Mouse (Mus musculus) heart, postnatal 0 days (tissue): ENCODE results near the gene Lbhd2. TPM values are rescaled to one million over a fixed set of nuclear protein-coding genes. Genes with fewer than 3 reads are reported as not detected.

Experiments
- ATAC-seq: fragments of 200-750 bp; cut with Nextera tagmentation; 2 replicates; pipeline ENCODE4 v1.8.0; 2017; ENCODE audit warnings: low read depth, moderate number of reproducible peaks, moderate library complexity; ENCODE audit not compliant: insufficient read depth
- DNase-seq: peaks from one replicate; pipeline ENCODE4 v3.0.0-alpha.2; 2016; ENCODE audit warnings: low spot score
- H3K27ac ChIP-seq: fragments of 300-500 bp; sonication (generic); 2 replicates; pipeline ENCODE4 v1.5.1; 2014; ENCODE audit warnings: low read depth, mild to moderate bottlenecking
- H3K27me3 ChIP-seq: fragments of 300-500 bp; sonication (generic); 2 replicates; pipeline ENCODE4 v1.6.1; 2014; ENCODE audit warnings: low read length, mixed read lengths; ENCODE audit not compliant: control insufficient read depth, insufficient read depth
- H3K36me3 ChIP-seq: fragments of 300-500 bp; sonication (generic); replicated peaks from 2 replicates; pipeline ENCODE4 v1.6.1; 2014; ENCODE audit warnings: low read length, mixed read lengths; ENCODE audit not compliant: control insufficient read depth, insufficient read depth
- H3K4me1 ChIP-seq: fragments of 300-500 bp; sonication (generic); 2 replicates; pipeline ENCODE4 v1.6.1; 2014; ENCODE audit warnings: antibody characterized with exemption; ENCODE audit not compliant: control insufficient read depth, insufficient read depth
- H3K4me2 ChIP-seq: fragments of 300-500 bp; sonication (generic); 2 replicates; pipeline ENCODE4 v1.6.1; 2014; ENCODE audit warnings: low read depth, mild to moderate bottlenecking, low read length, moderate library complexity
- H3K4me3 ChIP-seq: fragments of 300-500 bp; sonication (generic); 2 replicates; pipeline ENCODE4 v1.5.1; 2014; ENCODE audit warnings: low read depth, low read length
- H3K9ac ChIP-seq: fragments of 300-500 bp; sonication (generic); replicated peaks from 2 replicates; pipeline ENCODE4 v1.6.1; 2014; ENCODE audit warnings: low read depth, low read length, mixed read lengths
- H3K9me3 ChIP-seq: fragments of 300-500 bp; sonication (generic); replicated peaks from 2 replicates; pipeline ENCODE4 v1.6.1; 2016; ENCODE audit warnings: low read length; ENCODE audit not compliant: control insufficient read depth
- CTCF ChIP-seq: IDR thresholded peaks from 2 replicates; pipeline ENCODE4 v1.5.1; 2016; ENCODE audit warnings: antibody characterized with exemption, control low read depth, low read depth
- EP300 ChIP-seq: IDR thresholded peaks from 2 replicates; pipeline ENCODE4 v1.6.1; 2016; ENCODE audit warnings: antibody characterized with exemption, low read depth
- WGBS: fragments of 180-500 bp; shearing (Covaris S2); extraction: QIAGEN DNeasy Blood & Tissue Kit; methylation state at CpG from one replicate; pipeline ENCODE4 v1.1.7; 2014; 5-methylcytosine and 5-hydroxymethylcytosine counted together
- polyA plus RNA-seq: library from polyadenylated mRNA; unstranded; fragments of >200 nt; fragmentation: Nextera tagmentation; extraction: Ambion mirVana; gene quantifications from 2 replicates; pipeline ENCODE4 v1.2.1, GENCODE M21; 2015
- total RNA-seq: library from RNA; depleted of rRNA; stranded (reverse); fragments of >200 nt; gene quantifications from 2 replicates; pipeline ENCODE4 v1.2.3, GENCODE M21; 2014; ENCODE audit warnings: low replicate concordance

Lbhd2 gene
- total and polyA plus RNA-seq, 2 experiments from 2014 or later, result not detected

- DNase-seq (no peak), ATAC-seq (no peak)
- H3K36me3 ChIP-seq, result no peaks in the 10 kb centered on the region
- peaks cover 79% of the 10 kb centered on the region for H3K27me3 ChIP-seq
- H3K27ac ChIP-seq, result no peak overlapping the region
- no peak overlapping the region for H3K9ac ChIP-seq
- TF ChIP-seq CTCF, result no peak
- TF ChIP-seq EP300, result no peak
- H3K9me3 ChIP-seq, result no peaks in the 10 kb centered on the region
- H3K4me3 ChIP-seq, result peak overlapping the region; percentile 22
- peak overlapping the region; percentile 36 for H3K4me2 ChIP-seq
- WGBS, result 15% methylated on average over 52 of the region's 52 CpGs
- H3K4me1 ChIP-seq, result peaks cover 16% of the 10 kb centered on the region
Observed at GRCm38 (mm10) chr12:111445161-111445889, 38.7 kb downstream of the Lbhd2 start.

DNA sequence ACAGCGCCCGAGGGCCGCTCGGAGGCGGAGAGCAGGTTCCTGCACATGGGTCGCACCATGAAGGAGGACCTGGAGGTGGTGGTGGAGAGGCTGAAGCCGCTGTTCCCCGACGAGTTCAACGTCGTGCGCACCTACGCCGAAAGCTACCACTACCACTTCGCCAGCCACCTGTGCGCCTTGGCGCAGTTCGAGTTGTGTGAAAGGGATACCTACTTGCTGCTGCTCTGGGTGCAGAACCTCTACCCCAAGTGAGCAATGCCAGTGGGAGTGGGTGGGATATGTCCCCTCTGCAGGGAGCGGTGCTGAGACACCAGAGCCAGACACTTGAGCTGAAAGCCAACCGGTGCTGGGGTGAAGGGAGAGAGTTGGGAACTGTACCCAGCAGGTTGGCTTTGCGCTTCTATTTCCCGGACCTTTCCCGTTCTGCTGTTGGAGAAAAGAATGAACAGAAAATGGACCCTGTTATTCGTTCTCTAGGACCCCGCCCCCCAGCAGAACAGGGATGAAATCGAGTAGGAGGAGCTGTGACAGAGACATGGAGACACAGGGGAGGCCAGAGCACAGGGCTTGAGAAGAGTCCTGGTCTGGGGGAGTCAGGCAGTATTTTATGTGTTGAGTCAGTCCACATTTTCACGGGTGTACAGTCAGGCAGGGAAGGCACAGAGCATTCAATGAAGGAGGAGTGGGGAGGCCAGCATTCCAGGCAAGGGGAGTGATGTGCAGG lies 39.4 kb downstream of the Lbhd2 start:
- ATAC-seq (no peak), DNase-seq (no peak)
- H3K4me2 ChIP-seq, result peak overlapping the region; percentile 36
- no peaks in the 10 kb centered on the region for H3K9me3 ChIP-seq
- TF ChIP-seq CTCF, result no peak
- no peaks in the 10 kb centered on the region for H3K36me3 ChIP-seq
- peaks cover 18% of the 10 kb centered on the region for H3K4me1 ChIP-seq
- peak overlapping the region; percentile 22 for H3K4me3 ChIP-seq
- H3K9ac ChIP-seq, result no peak overlapping the region
- no peak overlapping the region for H3K27ac ChIP-seq
- 27% methylated on average over 24 of the region's 27 CpGs for WGBS
- peaks cover 81% of the 10 kb centered on the region for H3K27me3 ChIP-seq

- Histone ChIP-seq H3K36me3 (no peaks in the 10 kb centered on the region), H3K4me3 (no peak overlapping the region), H3K9me3 (no peaks in the 10 kb centered on the region), H3K27ac (no peak overlapping the region), H3K4me1 (peaks cover 18% of the 10 kb centered on the region), H3K27me3 (peaks cover 81% of the 10 kb centered on the region), H3K4me2 (no peak overlapping the region), H3K9ac (no peak overlapping the region)
- 53% methylated on average over 5 of the region's 5 CpGs for WGBS
- ATAC-seq, result no peak
- DNase-seq, result no peak
- TF ChIP-seq EP300, result no peak
Observed at GRCm38 (mm10) chr12:111446745-111447144, 40.1 kb downstream of the Lbhd2 start.

- 46% methylated on average over 9 of the region's 9 CpGs for WGBS
- Histone ChIP-seq H3K4me1 (peaks cover 18% of the 10 kb centered on the region), H3K36me3 (no peaks in the 10 kb centered on the region), H3K27ac (no peak overlapping the region), H3K9ac (no peak overlapping the region), H3K9me3 (no peaks in the 10 kb centered on the region), H3K4me3 (no peak overlapping the region), H3K4me2 (no peak overlapping the region), H3K27me3 (peaks cover 84% of the 10 kb centered on the region)
- TF ChIP-seq CTCF (no peak), EP300 (no peak)
- no peak for ATAC-seq
- no peak for DNase-seq
Observed at GRCm38 (mm10) chr12:111447350-111447749, 40.7 kb downstream of the Lbhd2 start.

- Histone ChIP-seq H3K4me1 (peaks cover 16% of the 10 kb centered on the region), H3K36me3 (no peaks in the 10 kb centered on the region), H3K4me2 (no peak overlapping the region), H3K27ac (no peak overlapping the region), H3K27me3 (peaks cover 78% of the 10 kb centered on the region), H3K9ac (no peak overlapping the region), H3K9me3 (no peaks in the 10 kb centered on the region), H3K4me3 (no peak overlapping the region)
- no peak for DNase-seq
- TF ChIP-seq EP300 (no peak), CTCF (no peak)
- 46% methylated on average over 22 of the region's 22 CpGs for WGBS
- ATAC-seq, result 0 out of 2 replicates have a peak, but pooled peaks have one; percentile 14
Observed at GRCm38 (mm10) chr12:111447898-111448760, 41.5 kb downstream of the Lbhd2 start.
